Mouse (Mus musculus): ENCODE results near the gene P2rx6. TPM values are rescaled to one million over a fixed set of nuclear protein-coding genes. Genes with fewer than 3 reads are reported as not detected.

P2rx6 gene
- polyA plus RNA-seq (2015; fragmentation: Nextera tagmentation; extraction: Ambion mirVana), result 1.2 and 1.6 TPM in 2 replicates

- ATAC-seq (ENCODE audit: low read depth), result peak; percentile 29; the same call in 1 of the 2 replicates
- whole genome bisulfite sequencing, result 3% methylated on average over 10 of the region's 10 CpGs
- H3K9ac ChIP-seq, result peak within 1 kb of the TSS; percentile 34
Observed at GRCm38 (mm10) chr16:17561751-17562208, at the start of gene P2rx6. TSS of gene P2rx6 (plus strand) at chr16:17561885.

GRCm38 (mm10) chr16:17518910-17519309, 42.8 kb upstream of the P2rx6 start:
- Histone ChIP-seq H3K9ac (no peak overlapping the region), H3K9me3 (no peaks in the 10 kb centered on the region), H3K4me3 (no peak overlapping the region), H3K4me2 (no peak overlapping the region), H3K27ac (replicated peaks) (no peak overlapping the region), H3K27me3 (no peaks in the 10 kb centered on the region), H3K4me1 (replicated peaks) (no peaks in the 10 kb centered on the region), H3K36me3 (peaks cover 98% of the 10 kb centered on the region)
- ATAC-seq (ENCODE audit: low read depth), result no peak
- 88% methylated on average over 2 of the region's 2 CpGs for WGBS

More at GRCm38 (mm10) chr16:17561751-17562208, at the start of gene P2rx6:
- H3K4me2 ChIP-seq, result peak within 1 kb of the TSS; percentile 49
- peak within 1 kb of the TSS; percentile 49 for H3K27ac ChIP-seq (replicated peaks)
- H3K9me3 ChIP-seq, result no peaks in the 10 kb centered on the region
- H3K4me1 ChIP-seq (replicated peaks), result peaks cover 29% of the 10 kb centered on the region
- H3K4me3 ChIP-seq, result peak within 1 kb of the TSS; percentile 7
- no peaks in the 10 kb centered on the region for H3K36me3 ChIP-seq
- peaks cover 51% of the 10 kb centered on the region for H3K27me3 ChIP-seq

GRCm38 (mm10) chr16:17524156-17524555, 37.5 kb upstream of the P2rx6 start:
- no peak overlapping the region for H3K4me2 ChIP-seq
- no peak overlapping the region for H3K9ac ChIP-seq
- no peak overlapping the region for H3K27ac ChIP-seq (replicated peaks)
- H3K4me1 ChIP-seq (replicated peaks), result peaks cover 5% of the 10 kb centered on the region
- H3K4me3 ChIP-seq, result no peak overlapping the region
- peaks cover 98% of the 10 kb centered on the region for H3K36me3 ChIP-seq
- no peaks in the 10 kb centered on the region for H3K9me3 ChIP-seq
- no peak for ATAC-seq (ENCODE audit: low read depth)
- 89% methylated on average over 11 of the region's 11 CpGs for WGBS
- H3K27me3 ChIP-seq, result no peaks in the 10 kb centered on the region

- Histone ChIP-seq H3K27ac (replicated peaks) (no peak overlapping the region), H3K27me3 (no peaks in the 10 kb centered on the region), H3K4me1 (replicated peaks) (peaks cover 16% of the 10 kb centered on the region), H3K4me2 (no peak overlapping the region), H3K9me3 (no peaks in the 10 kb centered on the region), H3K9ac (no peak overlapping the region), H3K4me3 (no peak overlapping the region), H3K36me3 (peaks cover 84% of the 10 kb centered on the region)
- 87% methylated on average over 3 of the region's 3 CpGs for WGBS
- ATAC-seq (ENCODE audit: low read depth), result no peak
Observed at GRCm38 (mm10) chr16:17525524-17525923, 36.2 kb upstream of the P2rx6 start.

- H3K27ac ChIP-seq (replicated peaks), result no peak overlapping the region
- H3K9ac ChIP-seq, result no peak overlapping the region
- no peak overlapping the region for H3K4me3 ChIP-seq
- H3K4me2 ChIP-seq, result no peak overlapping the region
- peaks cover 16% of the 10 kb centered on the region for H3K4me1 ChIP-seq (replicated peaks)
- no peaks in the 10 kb centered on the region for H3K9me3 ChIP-seq
- ATAC-seq (ENCODE audit: low read depth), result no peak
- WGBS, result 91% methylated on average over 6 of the region's 6 CpGs
- peaks cover 77% of the 10 kb centered on the region for H3K36me3 ChIP-seq
- no peaks in the 10 kb centered on the region for H3K27me3 ChIP-seq
Observed at GRCm38 (mm10) chr16:17526223-17526622, 35.5 kb upstream of the P2rx6 start.

- Histone ChIP-seq H3K27ac (replicated peaks) (no peak overlapping the region), H3K36me3 (peaks cover 63% of the 10 kb centered on the region), H3K4me3 (no peak overlapping the region), H3K4me2 (no peak overlapping the region), H3K9ac (no peak overlapping the region), H3K9me3 (no peaks in the 10 kb centered on the region), H3K27me3 (no peaks in the 10 kb centered on the region), H3K4me1 (replicated peaks) (peaks cover 27% of the 10 kb centered on the region)
- no peak for ATAC-seq (ENCODE audit: low read depth)
Observed at GRCm38 (mm10) chr16:17527606-17528005, 34.1 kb upstream of the P2rx6 start.

- ATAC-seq (ENCODE audit: low read depth), result no peak
- WGBS, result 89% methylated on average over 13 of the region's 13 CpGs
Observed at GRCm38 (mm10) chr16:17528276-17528675, 33.4 kb upstream of the P2rx6 start.

GRCm38 (mm10) chr16:17529981-17530586, 31.6 kb upstream of the P2rx6 start:
- Histone ChIP-seq H3K4me1 (replicated peaks) (peaks cover 27% of the 10 kb centered on the region), H3K36me3 (peaks cover 40% of the 10 kb centered on the region), H3K27me3 (no peaks in the 10 kb centered on the region), H3K4me3 (peak overlapping the region; percentile 76), H3K27ac (replicated peaks) (peak overlapping the region; percentile 97), H3K9me3 (no peaks in the 10 kb centered on the region), H3K4me2 (peak overlapping the region; percentile 96), H3K9ac (peak overlapping the region; percentile 92)
- peak; percentile 4; the same call in 1 of the 2 replicates for ATAC-seq (ENCODE audit: low read depth)
- 22% methylated on average over 17 of the region's 17 CpGs for WGBS

More at GRCm38 (mm10) chr16:17528276-17528675, 33.4 kb upstream of the P2rx6 start:
- Histone ChIP-seq H3K4me1 (replicated peaks) (peaks cover 27% of the 10 kb centered on the region), H3K9me3 (no peaks in the 10 kb centered on the region), H3K4me2 (no peak overlapping the region), H3K27ac (replicated peaks) (no peak overlapping the region), H3K36me3 (peaks cover 56% of the 10 kb centered on the region), H3K27me3 (no peaks in the 10 kb centered on the region), H3K4me3 (no peak overlapping the region), H3K9ac (no peak overlapping the region)

- WGBS, result 1% methylated on average over 67 of the region's 67 CpGs
- Histone ChIP-seq H3K27me3 (no peaks in the 10 kb centered on the region), H3K4me1 (replicated peaks) (peaks cover 27% of the 10 kb centered on the region), H3K9me3 (no peaks in the 10 kb centered on the region), H3K4me2 (peak within 1 kb of the TSS; percentile 96), H3K27ac (replicated peaks) (peak within 1 kb of the TSS; percentile 97), H3K9ac (peak within 1 kb of the TSS; percentile 92), H3K36me3 (peaks cover 33% of the 10 kb centered on the region), H3K4me3 (peak within 1 kb of the TSS; percentile 76)
- peak; percentile 96 for ATAC-seq (ENCODE audit: low read depth)
Observed at GRCm38 (mm10) chr16:17530640-17531288, 30.9 kb upstream of the P2rx6 start, which contains the start of gene Thap7. TSS of gene Thap7 (minus strand) at chr16:17531136.

- Histone ChIP-seq H3K4me1 (replicated peaks) (peaks cover 27% of the 10 kb centered on the region), H3K27ac (replicated peaks) (no peak overlapping the region), H3K9me3 (no peaks in the 10 kb centered on the region), H3K4me3 (no peak overlapping the region), H3K4me2 (peak overlapping the region; percentile 96), H3K27me3 (no peaks in the 10 kb centered on the region), H3K9ac (no peak overlapping the region), H3K36me3 (peaks cover 18% of the 10 kb centered on the region)
- no peak for ATAC-seq (ENCODE audit: low read depth)
- 66% methylated on average over 4 of the region's 4 CpGs for WGBS
Observed at GRCm38 (mm10) chr16:17532271-17532670, 29.4 kb upstream of the P2rx6 start.

GRCm38 (mm10) chr16:17532676-17533329, 28.9 kb upstream of the P2rx6 start:
- no peak overlapping the region for H3K4me3 ChIP-seq
- WGBS, result 78% methylated on average over 14 of the region's 14 CpGs
- ATAC-seq (ENCODE audit: low read depth), result no peak

GRCm38 (mm10) chr16:17536584-17536983, 25.1 kb upstream of the P2rx6 start:
- ATAC-seq (ENCODE audit: low read depth), result no peak
- Histone ChIP-seq H3K36me3 (no peaks in the 10 kb centered on the region), H3K4me2 (no peak overlapping the region), H3K4me3 (no peak overlapping the region), H3K9me3 (no peaks in the 10 kb centered on the region), H3K4me1 (replicated peaks) (peaks cover 7% of the 10 kb centered on the region), H3K9ac (no peak overlapping the region), H3K27ac (replicated peaks) (no peak overlapping the region), H3K27me3 (0 out of 2 replicates have a peak, but pooled peaks cover 3% of the 10 kb centered on the region)
- 90% methylated on average over 3 of the region's 3 CpGs for WGBS

More at GRCm38 (mm10) chr16:17532676-17533329, 28.9 kb upstream of the P2rx6 start:
- H3K27ac ChIP-seq (replicated peaks), result no peak overlapping the region
- H3K4me1 ChIP-seq (replicated peaks), result peaks cover 27% of the 10 kb centered on the region
- H3K27me3 ChIP-seq, result no peaks in the 10 kb centered on the region
- no peak overlapping the region for H3K4me2 ChIP-seq
- no peak overlapping the region for H3K9ac ChIP-seq
- no peaks in the 10 kb centered on the region for H3K9me3 ChIP-seq
- peaks cover 13% of the 10 kb centered on the region for H3K36me3 ChIP-seq
